Mouse (Mus musculus): ENCODE results near the gene Tiam1. TPM values are rescaled to one million over a fixed set of nuclear protein-coding genes. Genes with fewer than 3 reads are reported as not detected.

Gene Tiam1
- polyA plus RNA-seq, 1 experiment from 2014 or later = 59.7 TPM

DNA sequence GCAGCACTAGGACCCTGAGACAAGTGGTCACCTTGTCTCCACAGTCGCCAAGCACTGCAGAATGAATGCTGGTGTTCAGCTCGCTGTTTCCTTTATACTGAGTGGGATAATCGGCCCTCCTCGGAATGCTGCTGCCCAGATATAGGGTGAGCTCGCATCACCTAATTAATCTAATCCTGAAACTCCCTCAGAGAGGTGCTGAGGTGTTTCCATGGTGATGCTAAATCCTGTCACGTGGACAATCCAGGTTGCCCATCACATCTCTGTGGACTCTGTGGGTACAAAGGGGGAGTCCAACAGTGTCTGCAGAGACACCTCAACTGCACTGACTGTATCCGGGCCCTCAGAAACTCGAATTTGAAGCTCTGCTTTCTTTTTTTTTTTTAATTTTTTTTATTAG lies 27.8 kb upstream of the Tiam1 start:
- Histone ChIP-seq H3K27me3 (no peaks in the 10 kb centered on the region), H3K9me3 (peaks cover 4% of the 10 kb centered on the region; the same call in 1 of the 2 replicates), H3K4me3 (replicated peaks) (no peak overlapping the region), H3K36me3 (no peaks in the 10 kb centered on the region), H3K9ac (replicated peaks) (no peak overlapping the region), H3K4me2 (no peak overlapping the region), H3K4me1 (replicated peaks) (no peaks in the 10 kb centered on the region), H3K27ac (no peak overlapping the region)
- ATAC-seq (ENCODE audit: insufficient number of reproducible peaks, insufficient read depth, low FRiP score, low TSS enrichment, low read depth) = no peak
- 54% methylated on average over 8 of the region's 8 CpGs for WGBS

DNA sequence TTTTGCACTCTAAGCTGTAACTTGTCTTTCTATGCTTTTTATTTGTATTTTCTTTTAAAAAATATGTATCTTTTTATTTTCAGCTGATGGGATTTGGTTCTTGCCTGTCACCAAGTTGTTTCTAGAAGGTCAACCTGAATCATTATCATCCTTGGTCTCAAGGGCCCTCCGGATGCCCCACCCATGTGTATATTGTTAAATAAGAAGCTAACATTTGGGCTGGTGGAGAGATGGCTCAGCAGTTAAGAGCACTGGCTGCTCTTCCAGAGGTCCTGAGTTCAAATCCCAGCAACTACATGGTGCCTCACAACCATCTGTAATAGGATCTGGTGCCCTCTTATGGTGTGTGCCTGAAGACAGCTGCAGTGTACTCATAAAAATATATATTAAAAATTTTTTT lies 27.1 kb upstream of the Tiam1 start:
- Histone ChIP-seq H3K4me2 (no peak overlapping the region), H3K27ac (no peak overlapping the region), H3K9ac (replicated peaks) (no peak overlapping the region), H3K36me3 (no peaks in the 10 kb centered on the region), H3K27me3 (no peaks in the 10 kb centered on the region), H3K4me1 (replicated peaks) (no peaks in the 10 kb centered on the region), H3K4me3 (replicated peaks) (no peak overlapping the region), H3K9me3 (peaks cover 4% of the 10 kb centered on the region; the same call in 1 of the 2 replicates)
- ATAC-seq (ENCODE audit: insufficient number of reproducible peaks, insufficient read depth, low FRiP score, low TSS enrichment, low read depth) = no peak
- WGBS = 93% methylated on average over 1 of the region's 1 CpGs

DNA sequence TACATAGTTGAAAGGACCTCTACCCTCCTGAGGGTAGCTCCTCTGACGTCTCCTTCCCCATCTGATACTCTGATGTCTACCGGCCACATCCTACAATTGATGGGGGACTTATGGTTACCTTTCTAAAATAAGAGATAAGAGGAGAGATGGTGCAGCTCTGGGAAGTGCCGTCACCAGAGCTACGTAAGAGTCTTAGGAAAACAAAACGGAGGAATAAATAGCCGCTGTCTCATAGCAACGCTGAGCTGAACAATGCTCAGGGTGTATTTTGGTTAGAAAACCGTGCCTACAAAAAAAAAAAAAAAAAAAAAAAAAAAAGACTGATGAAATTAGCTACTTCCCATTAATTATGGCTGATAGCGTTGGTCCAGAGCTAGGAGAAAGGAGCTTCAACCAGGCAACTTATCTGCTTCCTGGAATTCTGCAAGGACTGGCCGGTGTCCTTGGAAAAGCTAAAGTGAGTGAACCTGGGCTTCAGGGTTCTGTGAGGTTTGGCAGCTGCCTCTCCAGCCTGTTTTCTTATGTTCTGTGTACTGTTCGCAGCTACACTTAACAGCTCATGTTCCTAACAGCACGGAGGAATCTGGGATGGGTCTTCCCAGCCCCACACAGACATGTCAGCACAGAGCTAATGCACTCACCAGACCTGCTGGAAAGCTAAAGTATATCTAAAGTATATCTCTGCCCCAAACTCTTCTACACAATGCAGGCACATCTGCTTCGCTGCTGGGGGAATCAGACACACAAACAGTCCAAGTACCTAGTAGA lies 26.5 kb upstream of the Tiam1 start:
- no peak overlapping the region for H3K4me2 ChIP-seq
- H3K4me1 ChIP-seq (replicated peaks) = no peaks in the 10 kb centered on the region
- ATAC-seq (ENCODE audit: insufficient number of reproducible peaks, insufficient read depth, low FRiP score, low TSS enrichment, low read depth) = no peak
- no peaks in the 10 kb centered on the region for H3K27me3 ChIP-seq
- no peak overlapping the region for H3K27ac ChIP-seq
- no peaks in the 10 kb centered on the region for H3K36me3 ChIP-seq
- peaks cover 4% of the 10 kb centered on the region; the same call in 1 of the 2 replicates for H3K9me3 ChIP-seq
- H3K9ac ChIP-seq (replicated peaks) = no peak overlapping the region
- 73% methylated on average over 13 of the region's 13 CpGs for WGBS
- H3K4me3 ChIP-seq (replicated peaks) = no peak overlapping the region

DNA sequence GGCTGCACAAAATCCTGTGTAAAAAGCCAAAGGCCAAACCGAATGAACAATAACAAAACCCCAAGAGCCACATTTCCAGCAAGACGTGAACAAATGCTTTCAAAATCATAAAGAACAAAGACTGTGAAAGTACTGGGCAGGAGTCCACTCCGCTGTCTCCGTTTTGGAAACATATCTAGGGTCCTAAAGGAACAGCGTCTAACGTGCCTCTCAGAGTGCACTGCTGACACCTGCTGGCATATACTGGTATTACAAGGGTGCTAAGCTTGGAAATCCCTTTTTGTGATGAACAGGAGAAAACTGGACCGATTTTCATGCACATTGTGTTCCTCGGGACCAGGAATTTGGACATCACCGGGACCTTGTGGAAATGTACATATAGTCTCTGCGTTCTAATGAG lies 24.1 kb upstream of the Tiam1 start:
- no peaks in the 10 kb centered on the region for H3K27me3 ChIP-seq
- no peak overlapping the region for H3K9ac ChIP-seq (replicated peaks)
- ATAC-seq (ENCODE audit: insufficient number of reproducible peaks, insufficient read depth, low FRiP score, low TSS enrichment, low read depth) = peak; percentile 30; the same call in 1 of the 2 replicates
- H3K4me1 ChIP-seq (replicated peaks) = no peaks in the 10 kb centered on the region
- H3K36me3 ChIP-seq = no peaks in the 10 kb centered on the region
- H3K27ac ChIP-seq = no peak overlapping the region
- H3K9me3 ChIP-seq = peaks cover 4% of the 10 kb centered on the region; the same call in 1 of the 2 replicates
- H3K4me2 ChIP-seq = no peak overlapping the region
- 40% methylated on average over 10 of the region's 10 CpGs for WGBS
- H3K4me3 ChIP-seq (replicated peaks) = no peak overlapping the region

DNA sequence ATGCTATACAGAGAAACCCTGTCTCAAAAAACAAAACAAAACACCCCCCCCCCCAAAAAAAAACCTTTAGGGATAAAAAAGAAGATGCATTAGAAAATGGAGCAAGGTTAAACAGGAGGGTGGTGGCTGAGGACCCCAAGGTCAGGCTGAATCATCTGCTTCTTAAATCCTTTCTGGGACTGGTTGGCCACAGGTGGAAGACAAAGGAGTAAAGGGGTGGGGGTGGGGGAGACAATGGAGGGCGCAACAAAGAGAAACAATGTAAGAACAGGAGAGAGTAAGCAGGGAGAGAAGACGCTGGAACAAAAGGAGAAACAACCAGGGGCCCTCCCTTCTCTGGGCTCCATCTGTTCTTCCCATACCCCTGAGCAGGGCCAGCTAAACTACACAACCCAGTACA lies 21.9 kb upstream of the Tiam1 start:
- H3K27me3 ChIP-seq = no peaks in the 10 kb centered on the region
- H3K9me3 ChIP-seq = peaks cover 4% of the 10 kb centered on the region; the same call in 1 of the 2 replicates
- no peaks in the 10 kb centered on the region for H3K36me3 ChIP-seq
- no peak for ATAC-seq (ENCODE audit: insufficient number of reproducible peaks, insufficient read depth, low FRiP score, low TSS enrichment, low read depth)
- H3K4me1 ChIP-seq (replicated peaks) = no peaks in the 10 kb centered on the region
- H3K4me2 ChIP-seq = no peak overlapping the region
- H3K4me3 ChIP-seq (replicated peaks) = no peak overlapping the region
- no peak overlapping the region for H3K27ac ChIP-seq
- no peak overlapping the region for H3K9ac ChIP-seq (replicated peaks)
- WGBS = 75% methylated on average over 2 of the region's 2 CpGs

DNA sequence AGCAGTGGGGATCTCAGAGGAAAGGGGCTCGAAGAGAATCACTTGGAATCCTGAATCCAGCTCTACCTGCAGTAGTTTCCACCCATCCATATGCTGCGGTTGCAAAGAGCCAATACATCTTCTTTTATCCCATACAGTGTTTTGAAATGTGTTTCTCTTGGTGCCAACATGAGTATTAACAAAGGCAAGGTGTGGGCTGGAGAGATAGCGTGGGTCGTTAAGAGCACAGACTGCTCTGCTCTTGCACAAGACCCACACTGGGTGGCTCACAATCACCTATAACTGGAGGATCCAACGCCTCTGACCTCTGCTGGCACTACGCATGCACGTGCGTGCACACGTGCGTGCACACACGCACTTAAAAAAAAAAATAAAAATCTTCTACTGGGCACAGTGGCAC lies 21.4 kb upstream of the Tiam1 start:
- H3K4me2 ChIP-seq = no peak overlapping the region
- no peaks in the 10 kb centered on the region for H3K4me1 ChIP-seq (replicated peaks)
- H3K27me3 ChIP-seq = no peaks in the 10 kb centered on the region
- H3K9me3 ChIP-seq = peaks cover 4% of the 10 kb centered on the region; the same call in 1 of the 2 replicates
- no peak overlapping the region for H3K4me3 ChIP-seq (replicated peaks)
- 90% methylated on average over 11 of the region's 11 CpGs for WGBS
- no peak overlapping the region for H3K27ac ChIP-seq
- no peak overlapping the region for H3K9ac ChIP-seq (replicated peaks)
- no peaks in the 10 kb centered on the region for H3K36me3 ChIP-seq
- no peak for ATAC-seq (ENCODE audit: insufficient number of reproducible peaks, insufficient read depth, low FRiP score, low TSS enrichment, low read depth)

DNA sequence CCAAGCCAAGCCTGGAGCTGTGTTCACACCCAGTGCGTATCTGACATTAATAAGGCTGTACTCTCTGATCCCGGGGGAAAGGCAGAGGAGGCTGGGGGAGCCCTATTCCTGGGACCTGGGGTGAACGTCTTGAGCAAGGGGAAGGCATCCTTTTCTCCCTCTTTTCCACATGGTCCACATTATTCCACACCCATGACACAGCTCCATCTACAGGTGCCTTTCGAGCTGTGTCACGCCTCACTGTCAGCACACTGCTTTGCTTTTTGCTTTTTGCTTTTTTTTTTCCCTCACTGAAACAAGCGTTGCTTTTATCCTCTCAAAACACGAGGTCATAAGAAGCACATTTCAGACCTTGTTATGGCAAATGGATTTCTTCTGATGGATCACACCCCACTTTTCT lies 11.5 kb upstream of the Tiam1 start:
- 51% methylated on average over 7 of the region's 7 CpGs for WGBS
- Histone ChIP-seq H3K9ac (replicated peaks) (no peak overlapping the region), H3K9me3 (0 out of 2 replicates have a peak, but pooled peaks cover 2% of the 10 kb centered on the region), H3K4me1 (replicated peaks) (no peaks in the 10 kb centered on the region), H3K4me3 (replicated peaks) (no peak overlapping the region), H3K27ac (no peak overlapping the region), H3K27me3 (no peaks in the 10 kb centered on the region), H3K4me2 (no peak overlapping the region), H3K36me3 (no peaks in the 10 kb centered on the region)
- no peak for ATAC-seq (ENCODE audit: insufficient number of reproducible peaks, insufficient read depth, low FRiP score, low TSS enrichment, low read depth)

DNA sequence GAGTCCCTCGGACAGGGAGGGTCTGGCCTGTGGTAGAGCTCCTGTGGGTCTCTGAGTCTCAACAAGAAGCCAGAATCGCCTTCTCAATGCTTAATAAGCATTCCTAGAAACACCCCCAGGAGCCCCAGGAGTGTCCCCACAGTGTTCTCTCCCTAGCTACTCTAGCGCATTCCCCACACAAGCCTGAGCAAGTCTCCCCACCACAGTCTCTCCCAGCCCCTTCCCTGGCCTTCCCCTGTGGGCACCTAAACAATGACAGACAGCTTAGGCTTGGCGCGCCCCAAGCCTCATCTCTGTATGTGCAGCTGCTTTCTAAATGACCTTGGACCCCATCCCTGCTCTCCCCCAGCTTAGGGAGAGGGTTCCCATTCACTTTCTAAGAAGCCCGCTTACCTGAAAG lies 7.3 kb upstream of the Tiam1 start:
- ATAC-seq (ENCODE audit: insufficient number of reproducible peaks, insufficient read depth, low FRiP score, low TSS enrichment, low read depth) = no peak
- Histone ChIP-seq H3K9me3 (no peaks in the 10 kb centered on the region), H3K4me2 (no peak overlapping the region), H3K4me1 (replicated peaks) (no peaks in the 10 kb centered on the region), H3K36me3 (no peaks in the 10 kb centered on the region), H3K27ac (no peak overlapping the region), H3K27me3 (no peaks in the 10 kb centered on the region), H3K9ac (replicated peaks) (no peak overlapping the region), H3K4me3 (replicated peaks) (no peak overlapping the region)
- WGBS = 76% methylated on average over 6 of the region's 6 CpGs

DNA sequence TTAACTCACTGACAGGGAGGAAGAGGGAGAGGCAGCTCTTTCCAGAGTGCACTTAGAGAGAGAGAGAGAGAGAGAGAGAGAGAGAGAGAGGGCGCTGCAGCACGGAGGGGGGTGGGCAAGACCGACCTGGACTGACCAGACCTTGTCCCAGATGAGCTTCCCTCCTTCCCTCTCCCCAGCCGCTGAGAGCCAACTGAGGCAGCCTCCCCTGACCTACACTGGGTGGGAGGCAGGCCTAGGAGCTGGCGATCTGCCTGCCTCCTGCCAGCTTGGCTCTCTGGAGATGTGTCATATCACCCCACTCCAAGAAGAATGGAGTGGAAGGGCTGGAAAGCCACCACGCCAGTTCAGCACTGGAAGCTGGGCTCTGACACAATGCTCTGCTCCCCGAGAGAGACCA lies 6.6 kb upstream of the Tiam1 start:
- no peak overlapping the region for H3K27ac ChIP-seq

DNA sequence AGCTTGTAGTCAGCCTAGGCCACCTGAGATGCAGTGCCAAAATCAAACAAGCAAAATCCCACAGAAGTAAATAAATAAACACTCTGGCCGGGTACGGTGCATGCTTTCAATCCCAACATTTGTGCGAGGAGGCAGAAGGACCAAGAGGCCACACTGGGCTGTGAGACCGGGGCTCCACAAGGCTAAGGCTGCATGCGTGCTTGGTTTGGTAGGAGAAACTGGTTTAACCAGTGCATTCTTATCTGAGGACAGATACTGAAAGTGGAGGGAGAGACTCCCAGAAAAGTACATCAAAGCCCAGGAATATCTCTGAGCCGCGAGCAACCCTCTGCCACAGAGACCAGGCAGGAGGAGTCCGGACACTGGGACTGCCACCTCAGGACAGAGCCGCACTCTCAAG lies 5.8 kb upstream of the Tiam1 start:
- Histone ChIP-seq H3K4me2 (no peak overlapping the region), H3K27me3 (no peaks in the 10 kb centered on the region), H3K27ac (no peak overlapping the region), H3K4me3 (replicated peaks) (no peak overlapping the region), H3K9me3 (no peaks in the 10 kb centered on the region), H3K9ac (replicated peaks) (no peak overlapping the region), H3K36me3 (no peaks in the 10 kb centered on the region), H3K4me1 (replicated peaks) (peaks cover 10% of the 10 kb centered on the region)
- ATAC-seq (ENCODE audit: insufficient number of reproducible peaks, insufficient read depth, low FRiP score, low TSS enrichment, low read depth) = no peak
- WGBS = 82% methylated on average over 9 of the region's 9 CpGs

More for the DNA sequence above, 6.6 kb upstream of the Tiam1 start:
- H3K9ac ChIP-seq (replicated peaks) = no peak overlapping the region
- H3K4me1 ChIP-seq (replicated peaks) = peaks cover 3% of the 10 kb centered on the region
- H3K27me3 ChIP-seq = no peaks in the 10 kb centered on the region
- H3K9me3 ChIP-seq = no peaks in the 10 kb centered on the region
- ATAC-seq (ENCODE audit: insufficient number of reproducible peaks, insufficient read depth, low FRiP score, low TSS enrichment, low read depth) = no peak
- H3K36me3 ChIP-seq = no peaks in the 10 kb centered on the region
- 60% methylated on average over 7 of the region's 7 CpGs for WGBS
- H3K4me3 ChIP-seq (replicated peaks) = no peak overlapping the region
- H3K4me2 ChIP-seq = no peak overlapping the region

DNA sequence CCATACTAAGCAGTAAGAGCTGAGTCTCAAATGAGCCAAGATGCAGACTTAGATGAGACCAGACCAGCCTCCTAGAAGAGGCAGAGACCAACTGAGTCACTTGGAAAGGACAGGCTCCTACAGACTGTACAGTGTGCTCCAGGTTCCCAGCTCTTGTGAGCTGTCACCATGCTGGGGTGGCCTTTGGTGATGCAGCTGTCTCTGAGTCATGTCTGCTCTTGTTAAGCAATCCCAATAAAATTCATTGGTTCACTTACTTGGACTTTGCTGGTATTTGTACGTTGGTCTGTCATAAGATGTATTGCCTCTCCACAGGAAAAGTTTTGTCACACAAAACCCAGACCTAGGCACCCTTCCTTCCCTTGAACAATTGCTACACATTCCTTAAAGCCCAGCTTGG lies 1.7 kb upstream of the Tiam1 start:
- Histone ChIP-seq H3K4me1 (replicated peaks) (peaks cover 32% of the 10 kb centered on the region), H3K4me3 (replicated peaks) (no peak overlapping the region), H3K9me3 (no peaks in the 10 kb centered on the region), H3K4me2 (peak overlapping the region; percentile 90; the same call in 1 of the 2 replicates), H3K9ac (replicated peaks) (no peak overlapping the region), H3K27me3 (no peaks in the 10 kb centered on the region), H3K36me3 (no peaks in the 10 kb centered on the region), H3K27ac (0 out of 2 replicates have a peak overlapping the region, but pooled peaks have one; percentile 94)
- no peak for ATAC-seq (ENCODE audit: insufficient number of reproducible peaks, insufficient read depth, low FRiP score, low TSS enrichment, low read depth)
- WGBS = 77% methylated on average over 1 of the region's 1 CpGs

DNA sequence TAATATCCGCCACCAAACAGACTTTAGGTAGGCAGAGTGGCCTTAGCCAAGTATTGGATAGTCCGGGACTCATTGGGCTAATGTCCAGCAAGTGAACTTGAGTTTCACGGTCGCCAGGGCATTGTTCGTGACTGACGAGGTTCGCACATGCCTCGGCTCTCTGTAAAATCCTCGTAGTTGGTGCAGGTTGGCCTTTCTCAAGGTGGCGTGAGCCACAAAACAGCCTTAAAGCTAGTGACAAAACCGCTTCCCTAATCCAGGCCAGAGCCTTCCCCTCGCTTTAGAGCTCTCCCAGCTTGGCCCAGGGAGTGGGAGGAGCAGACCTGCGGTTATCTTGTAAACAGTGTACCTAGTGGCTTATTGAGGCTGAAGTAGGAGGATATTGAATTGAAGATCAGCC lies 972 bp upstream of the Tiam1 start:
- Histone ChIP-seq H3K4me2 (peak overlapping the region; percentile 90), H3K27ac (peak overlapping the region; percentile 94), H3K4me3 (replicated peaks) (peak overlapping the region; percentile 81), H3K9ac (replicated peaks) (peak overlapping the region; percentile 79), H3K36me3 (no peaks in the 10 kb centered on the region), H3K27me3 (no peaks in the 10 kb centered on the region), H3K9me3 (no peaks in the 10 kb centered on the region), H3K4me1 (replicated peaks) (peaks cover 39% of the 10 kb centered on the region)
- no peak for ATAC-seq (ENCODE audit: insufficient number of reproducible peaks, insufficient read depth, low FRiP score, low TSS enrichment, low read depth)
- 9% methylated on average over 13 of the region's 13 CpGs for WGBS
